Mouse (Mus musculus) neural tube, embryonic 11.5 days (tissue): ENCODE results near the gene Sult2b1. TPM values are rescaled to one million over a fixed set of nuclear protein-coding genes. Genes with fewer than 3 reads are reported as not detected.
A peak's percentile ranks its signal among the peaks of the same experiment; 100 is the strongest.

Experiments
- ATAC-seq: fragments of 200-750 bp; cut with Nextera tagmentation; 2 replicates; pipeline ENCODE4 v1.8.0; 2017; ENCODE audit warnings: moderate number of reproducible peaks, mild to moderate bottlenecking, moderate TSS enrichment, moderate library complexity; ENCODE audit not compliant: insufficient read depth, low FRiP score, low TSS enrichment
- DNase-seq: peaks from one replicate; pipeline ENCODE4 v3.0.0-alpha.2; 2015; ENCODE audit warnings: low spot score
- H3K27ac ChIP-seq: fragments of 300-500 bp; sonication (generic); 2 replicates; pipeline ENCODE4 v1.5.1; 2014; ENCODE audit warnings: low read depth, mild to moderate bottlenecking, low read length
- H3K27me3 ChIP-seq: fragments of 300-500 bp; sonication (generic); 2 replicates; pipeline ENCODE4 v1.6.1; 2014; ENCODE audit warnings: mild to moderate bottlenecking, low read length, mixed read lengths; ENCODE audit not compliant: control insufficient read depth, insufficient read depth
- H3K36me3 ChIP-seq: fragments of 300-500 bp; sonication (generic); 2 replicates; pipeline ENCODE4 v1.6.1; 2014; ENCODE audit warnings: mild to moderate bottlenecking, low read length, moderate library complexity, mixed read lengths; ENCODE audit not compliant: control insufficient read depth, insufficient read depth
- H3K4me1 ChIP-seq: fragments of 300-500 bp; sonication (generic); 2 replicates; pipeline ENCODE4 v1.6.1; 2014; ENCODE audit warnings: low read length, mixed read lengths; ENCODE audit not compliant: control insufficient read depth, insufficient read depth
- H3K4me2 ChIP-seq: fragments of 300-500 bp; sonication (generic); 2 replicates; pipeline ENCODE4 v1.6.1; 2014; ENCODE audit warnings: low read depth, mild to moderate bottlenecking, moderate library complexity
- H3K4me3 ChIP-seq: fragments of 300-500 bp; sonication (generic); 2 replicates; pipeline ENCODE4 v1.5.1; 2014; ENCODE audit warnings: low read depth, low read length
- H3K9ac ChIP-seq: fragments of 300-500 bp; sonication (generic); 2 replicates; pipeline ENCODE4 v1.6.1; 2014; ENCODE audit warnings: mild to moderate bottlenecking, low read length
- H3K9me3 ChIP-seq: fragments of 300-500 bp; sonication (generic); 2 replicates; pipeline ENCODE4 v1.6.1; 2016; ENCODE audit warnings: low read length; ENCODE audit not compliant: control insufficient read depth
- WGBS: fragments of 180-500 bp; shearing (Covaris S2); extraction: QIAGEN DNeasy Blood & Tissue Kit; methylation state at CpG from one replicate; pipeline ENCODE4 v1.1.7; 2014; 5-methylcytosine and 5-hydroxymethylcytosine counted together
- polyA plus RNA-seq: library from polyadenylated mRNA; unstranded; fragments of >200 nt; fragmentation: Nextera tagmentation; extraction: Ambion mirVana; gene quantifications from 2 replicates; pipeline ENCODE4 v1.2.1, GENCODE M21; 2014

Sult2b1 gene
- polyA plus RNA-seq, 1 experiment from 2014 or later: 1.1 TPM

DNA sequence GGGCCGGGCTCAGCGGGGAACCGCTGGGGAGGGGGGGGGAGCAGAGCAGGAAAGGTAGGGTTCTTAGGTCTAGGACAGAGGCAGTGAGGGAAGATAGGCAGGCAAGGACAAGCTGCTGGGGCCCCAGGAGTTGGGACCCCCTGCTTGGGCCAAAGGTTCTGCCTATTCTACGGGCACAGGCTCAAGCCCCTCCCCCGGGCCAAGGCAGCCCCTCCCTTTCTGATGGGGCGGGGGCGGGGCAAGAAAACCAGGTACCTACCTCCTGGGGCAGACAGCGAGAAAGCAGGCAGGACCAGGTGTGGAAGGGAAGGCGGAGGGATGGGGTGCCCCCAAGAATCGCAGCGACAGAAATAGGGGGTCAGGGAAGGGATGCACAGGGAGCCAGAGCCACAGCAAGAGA, 24.0 kb upstream of the Sult2b1 start:
- Histone ChIP-seq H3K4me3 (no peak overlapping the region), H3K36me3 (peaks cover 43% of the 10 kb centered on the region), H3K4me1 (peaks cover 6% of the 10 kb centered on the region), H3K9me3 (no peaks in the 10 kb centered on the region), H3K27ac (no peak overlapping the region), H3K9ac (no peak overlapping the region), H3K27me3 (no peaks in the 10 kb centered on the region), H3K4me2 (no peak overlapping the region)
- DNase-seq (no peak), ATAC-seq (no peak)
- WGBS: 53% methylated on average over 10 of the region's 11 CpGs

DNA sequence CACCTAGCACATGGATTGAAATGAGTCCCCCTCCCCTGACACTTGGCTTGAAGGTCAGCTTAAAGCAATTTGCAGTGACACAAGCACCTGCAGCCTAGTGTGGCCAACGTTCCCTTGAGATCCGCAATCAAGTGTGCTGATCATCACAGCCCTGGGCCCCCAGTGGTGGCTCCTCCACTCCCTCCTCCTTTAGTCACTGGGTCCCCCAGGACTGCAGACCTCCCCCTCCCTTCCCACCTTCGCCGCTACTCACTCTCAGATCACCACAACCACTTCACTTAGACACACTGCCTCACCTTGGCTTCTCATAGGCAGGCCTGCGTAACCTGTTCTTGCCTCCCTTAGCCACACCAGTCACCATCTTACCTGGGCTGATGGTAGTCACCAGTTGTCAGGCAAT, 21.5 kb upstream of the Sult2b1 start:
- Histone ChIP-seq H3K27ac (0 out of 2 replicates have a peak overlapping the region, but pooled peaks have one; percentile 39), H3K4me1 (0 out of 2 replicates have a peak, but pooled peaks cover under 1% of the 10 kb centered on the region), H3K36me3 (peaks cover 31% of the 10 kb centered on the region), H3K27me3 (no peaks in the 10 kb centered on the region), H3K4me3 (no peak overlapping the region), H3K9me3 (no peaks in the 10 kb centered on the region), H3K4me2 (no peak overlapping the region), H3K9ac (no peak overlapping the region; the same call in none of the 2 replicates)
- 62% methylated on average over 5 of the region's 5 CpGs for WGBS
- ATAC-seq (no peak), DNase-seq (no peak)

DNA sequence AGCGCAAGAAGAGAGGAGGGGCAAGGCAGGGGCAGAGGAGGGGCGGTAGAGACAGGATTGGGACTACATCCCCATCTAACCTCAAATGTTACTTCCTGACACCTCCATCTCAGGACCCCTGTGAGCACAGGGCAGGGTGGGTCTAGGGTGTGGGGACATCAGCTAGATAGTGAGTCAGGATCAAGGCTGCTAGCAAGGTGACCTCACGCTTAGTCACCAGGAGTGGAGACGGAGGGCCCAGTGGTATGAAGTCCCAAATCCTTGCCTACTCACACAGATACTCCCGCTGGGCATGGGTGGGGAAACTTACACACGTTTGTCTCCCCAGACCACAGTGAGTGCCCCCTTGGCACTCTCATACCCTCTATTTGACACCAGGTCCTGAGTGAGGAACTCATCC, 18.1 kb upstream of the Sult2b1 start:
- Histone ChIP-seq H3K27ac (no peak overlapping the region), H3K4me3 (no peak overlapping the region), H3K36me3 (peaks cover 7% of the 10 kb centered on the region), H3K9ac (no peak overlapping the region), H3K4me1 (peaks cover 12% of the 10 kb centered on the region), H3K4me2 (no peak overlapping the region), H3K27me3 (peaks cover 17% of the 10 kb centered on the region), H3K9me3 (no peaks in the 10 kb centered on the region)
- ATAC-seq (no peak), DNase-seq (no peak)
- 91% methylated on average over 6 of the region's 6 CpGs for WGBS

DNA sequence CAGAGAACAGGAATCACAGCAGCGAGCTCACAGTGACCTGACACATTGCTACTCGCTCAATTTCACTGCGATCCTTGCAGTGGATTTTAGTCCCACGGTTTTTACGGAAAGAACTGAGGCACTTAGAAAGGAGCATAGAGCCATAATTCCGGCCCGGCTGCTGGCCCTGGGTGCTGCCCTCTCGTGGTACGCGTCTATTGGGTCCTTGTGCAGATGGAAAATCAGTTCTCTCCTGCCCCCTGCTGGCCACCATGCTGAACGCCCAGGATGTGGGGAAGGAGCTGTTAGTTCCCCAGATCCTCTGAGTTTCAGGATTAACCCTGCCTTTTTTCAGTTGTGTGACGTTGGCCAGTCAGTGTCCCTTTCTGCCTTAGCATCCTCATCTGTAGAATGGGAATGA, 16.9 kb upstream of the Sult2b1 start:
- 4% methylated on average over 12 of the region's 12 CpGs for WGBS
- Histone ChIP-seq H3K4me1 (peaks cover 15% of the 10 kb centered on the region), H3K4me2 (no peak overlapping the region), H3K36me3 (0 out of 2 replicates have a peak, but pooled peaks cover 2% of the 10 kb centered on the region), H3K9ac (no peak overlapping the region), H3K4me3 (no peak overlapping the region), H3K27ac (no peak overlapping the region), H3K9me3 (no peaks in the 10 kb centered on the region), H3K27me3 (peaks cover 25% of the 10 kb centered on the region)
- DNase-seq: peak; percentile 92
- ATAC-seq: no peak

DNA sequence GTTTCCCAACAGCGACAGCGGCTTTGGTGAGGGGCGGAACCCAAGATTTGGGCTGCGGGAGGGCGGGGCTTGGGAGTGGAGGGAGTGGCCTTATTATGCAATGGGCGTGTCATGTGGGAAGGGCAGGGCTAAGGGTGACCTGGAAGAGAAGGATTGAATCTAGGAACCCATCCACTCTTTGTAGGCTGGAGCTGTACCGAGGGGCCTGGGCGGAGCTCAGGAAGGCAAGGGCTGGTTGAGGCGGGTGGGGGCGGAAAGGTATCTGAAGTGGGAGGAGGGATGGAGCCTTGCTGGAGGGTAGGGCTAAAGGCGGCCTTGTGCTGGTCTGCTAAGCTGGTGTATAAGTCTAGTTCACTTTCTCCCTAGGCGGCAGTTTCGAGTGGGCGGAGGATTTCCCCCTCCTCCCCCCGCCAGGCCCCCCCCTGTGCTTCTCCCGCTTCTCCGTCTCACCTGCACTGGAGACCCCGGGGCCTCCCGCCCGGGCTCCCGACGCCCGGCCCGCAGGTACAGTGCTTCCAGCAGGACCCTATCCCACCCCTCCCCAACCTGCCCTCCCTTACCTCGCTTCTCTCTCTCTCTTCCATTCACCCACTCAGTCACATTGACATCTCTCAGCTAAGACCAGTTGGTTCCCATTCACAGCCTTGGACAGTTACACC, 16.2 kb upstream of the Sult2b1 start:
- no peak overlapping the region for H3K9ac ChIP-seq
- WGBS: 16% methylated on average over 18 of the region's 25 CpGs
- ATAC-seq: 0 out of 2 replicates have a peak, but pooled peaks have one; percentile 25
- peaks cover 15% of the 10 kb centered on the region for H3K4me1 ChIP-seq
- H3K9me3 ChIP-seq: no peaks in the 10 kb centered on the region
- no peak overlapping the region for H3K27ac ChIP-seq
- H3K36me3 ChIP-seq: 0 out of 2 replicates have a peak, but pooled peaks cover 2% of the 10 kb centered on the region
- H3K27me3 ChIP-seq: peaks cover 25% of the 10 kb centered on the region
- H3K4me2 ChIP-seq: 0 out of 2 replicates have a peak overlapping the region, but pooled peaks have one; percentile 7
- peak; percentile 53 for DNase-seq
- H3K4me3 ChIP-seq: no peak overlapping the region

DNA sequence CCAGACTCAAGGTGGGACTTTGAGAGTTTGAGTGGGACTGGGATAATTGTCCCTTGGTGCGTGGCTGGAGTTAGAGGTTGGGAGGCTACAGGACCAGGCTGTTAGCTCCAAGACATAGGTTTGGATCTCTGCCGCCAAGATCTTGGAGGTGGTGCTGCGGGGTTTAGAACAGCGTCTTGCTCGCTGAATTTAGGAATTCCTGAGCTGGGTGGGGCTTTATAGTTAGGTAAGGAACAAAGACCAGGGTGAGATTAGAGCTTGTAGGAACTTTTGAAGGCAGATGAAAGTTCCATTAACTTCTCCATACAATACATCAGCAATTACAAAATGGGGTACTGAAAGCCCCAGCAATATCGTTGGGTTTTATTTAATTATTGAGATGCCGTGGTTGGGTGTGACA, 15.5 kb upstream of the Sult2b1 start:
- Histone ChIP-seq H3K4me3 (no peak overlapping the region), H3K27me3 (peaks cover 25% of the 10 kb centered on the region), H3K36me3 (peaks cover 4% of the 10 kb centered on the region; the same call in 1 of the 2 replicates)

DNA sequence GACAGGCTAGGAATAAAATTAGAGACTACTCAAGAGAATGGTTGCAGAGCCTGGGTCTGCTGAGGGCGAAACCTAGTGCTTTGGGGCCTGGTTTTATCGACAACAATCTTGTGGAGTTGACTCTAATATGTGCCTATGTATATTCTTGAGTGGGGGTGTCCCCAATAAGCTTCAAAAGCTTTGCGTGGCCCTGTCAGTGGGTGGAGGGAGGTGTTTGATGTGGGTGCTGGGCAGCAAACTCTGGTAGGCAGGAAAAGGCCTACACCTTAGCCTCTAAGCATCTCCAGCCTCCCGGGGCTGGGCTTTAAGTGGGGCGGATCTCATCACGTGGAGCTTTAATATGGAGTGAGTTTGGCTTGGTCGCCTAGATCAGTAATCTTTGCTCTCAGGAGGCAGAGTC, 14.5 kb upstream of the Sult2b1 start:
- WGBS: 52% methylated on average over 7 of the region's 7 CpGs
- Histone ChIP-seq H3K4me1 (peaks cover 15% of the 10 kb centered on the region), H3K4me2 (no peak overlapping the region; the same call in 1 of the 2 replicates), H3K36me3 (peaks cover 9% of the 10 kb centered on the region; the same call in 1 of the 2 replicates), H3K27ac (no peak overlapping the region), H3K9ac (no peak overlapping the region), H3K4me3 (no peak overlapping the region; the same call in 1 of the 2 replicates), H3K9me3 (no peaks in the 10 kb centered on the region), H3K27me3 (peaks cover 25% of the 10 kb centered on the region)
- ATAC-seq (no peak), DNase-seq (no peak)

More for the DNA sequence above, 15.5 kb upstream of the Sult2b1 start:
- no peaks in the 10 kb centered on the region for H3K9me3 ChIP-seq
- peaks cover 15% of the 10 kb centered on the region for H3K4me1 ChIP-seq
- no peak overlapping the region for H3K27ac ChIP-seq
- WGBS: 31% methylated on average over 7 of the region's 7 CpGs
- DNase-seq: no peak
- H3K9ac ChIP-seq: no peak overlapping the region
- ATAC-seq: no peak
- H3K4me2 ChIP-seq: no peak overlapping the region

DNA sequence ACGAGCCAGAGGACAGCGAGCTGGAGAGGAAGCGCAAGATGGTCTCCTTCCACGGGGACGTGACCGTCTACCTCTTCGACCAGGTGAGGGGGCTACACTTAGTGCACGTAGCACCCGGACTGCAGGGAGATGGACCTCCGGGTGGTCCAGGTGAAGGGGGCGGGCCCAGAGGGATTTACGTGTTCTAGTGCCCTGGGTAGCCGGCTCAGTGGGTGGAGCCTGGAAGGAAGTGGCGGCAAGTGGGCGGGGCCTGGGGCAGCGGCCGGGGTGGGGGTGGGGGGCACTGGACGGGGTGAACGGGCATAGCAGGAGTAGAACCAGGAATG, 14.0 kb upstream of the Sult2b1 start:
- under 1% methylated on average over 19 of the region's 19 CpGs for WGBS
- Histone ChIP-seq H3K27me3 (peaks cover 25% of the 10 kb centered on the region), H3K36me3 (peaks cover 10% of the 10 kb centered on the region; the same call in 1 of the 2 replicates), H3K4me2 (peak overlapping the region; percentile 57), H3K4me1 (peaks cover 15% of the 10 kb centered on the region), H3K27ac (no peak overlapping the region), H3K9ac (no peak overlapping the region; the same call in 1 of the 2 replicates), H3K9me3 (no peaks in the 10 kb centered on the region), H3K4me3 (peak overlapping the region; percentile 32)
- ATAC-seq: no peak
- DNase-seq: no peak
